Mouse (Mus musculus) kidney, adult 2 months (tissue): ENCODE measurements around the gene Hist1h4k.

Experiments used
- CTCF ChIP-seq: fragments of 200-500 bp; conservative IDR thresholded peaks from 2 replicates; pipeline ENCODE4 v1.5.1; 2011; ENCODE audit warnings: low read depth, mild to moderate bottlenecking, control low read depth, low read length, moderate library complexity, mixed read lengths; ENCODE audit not compliant: insufficient read depth, insufficient read length
- POLR2A ChIP-seq: fragments of 200-500 bp; IDR thresholded peaks from one replicate; pipeline ENCODE4 v1.6.1; 2011; ENCODE audit warnings: low read depth, low read length, control low read depth

GRCm38 (mm10) chr13:21789925-21790324 is 39.6 kb upstream of the Hist1h4k start:
- no peak for TF ChIP-seq CTCF
- no peak for TF ChIP-seq POLR2A
